Mouse (Mus musculus) frontal cortex, postnatal 36 days (tissue): ENCODE results near the gene Mrgprx2.
"Not testable (repeated sequence)": the region's sequence is repeated elsewhere in the genome, so short reads cannot be mapped to it uniquely, and the experiment has no call there.

Experiments used
- DNase-seq, 2 experiments: peaks; one replicate each; pipeline ENCODE4 v3.0.0; 2022; ENCODE audit warnings: low spot score in 2 of 2

Gene Mrgprx2

DNA sequence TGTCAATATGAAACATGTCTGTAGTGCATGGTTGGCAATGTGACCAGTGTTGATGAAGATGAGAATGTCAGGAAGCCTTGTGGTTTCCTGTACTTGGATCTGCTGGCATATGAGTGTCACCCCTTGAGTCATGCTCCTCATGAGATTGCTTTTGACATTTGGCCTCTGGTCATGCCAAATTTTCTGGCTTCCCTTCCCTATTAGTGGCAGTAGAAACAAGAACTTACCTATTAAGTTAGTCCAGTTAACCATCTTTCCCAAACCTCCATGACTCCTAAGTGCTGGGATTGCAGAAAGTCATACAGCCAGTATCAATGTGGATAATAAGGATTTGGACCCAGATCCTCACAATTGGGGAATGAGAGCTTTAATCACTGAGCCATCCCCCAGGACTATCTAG, at the start of gene Mrgprx2:
Gene Mrgprx2, minus strand, starts transcription at position 101 of the 400 bp plus-strand sequence.
- DNase-seq, result no peak

DNA sequence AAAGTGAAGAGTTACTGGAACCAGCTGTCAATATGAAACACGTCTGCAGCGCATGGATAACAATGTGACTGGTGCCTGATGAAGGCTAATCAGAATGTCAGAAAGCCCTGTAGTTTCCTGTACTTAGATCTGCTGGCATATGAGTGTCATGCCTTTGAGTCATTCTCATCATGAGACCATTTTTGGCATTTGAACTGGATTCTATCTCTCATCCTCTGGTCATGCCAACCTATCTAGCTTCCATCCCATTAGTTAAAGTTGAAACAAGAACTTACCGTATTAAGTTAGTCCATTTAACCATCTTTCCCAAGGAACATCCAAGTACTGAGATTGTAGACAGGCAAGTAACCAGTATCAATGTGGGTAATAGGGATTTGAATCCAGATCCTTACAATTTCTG, 42.9 kb downstream of the Mrgprx2 start, which contains the start of gene Mrgprb1:
Gene Mrgprb1, minus strand, starts transcription at position 101 of the 400 bp plus-strand sequence.
- DNase-seq, result no peak

DNA sequence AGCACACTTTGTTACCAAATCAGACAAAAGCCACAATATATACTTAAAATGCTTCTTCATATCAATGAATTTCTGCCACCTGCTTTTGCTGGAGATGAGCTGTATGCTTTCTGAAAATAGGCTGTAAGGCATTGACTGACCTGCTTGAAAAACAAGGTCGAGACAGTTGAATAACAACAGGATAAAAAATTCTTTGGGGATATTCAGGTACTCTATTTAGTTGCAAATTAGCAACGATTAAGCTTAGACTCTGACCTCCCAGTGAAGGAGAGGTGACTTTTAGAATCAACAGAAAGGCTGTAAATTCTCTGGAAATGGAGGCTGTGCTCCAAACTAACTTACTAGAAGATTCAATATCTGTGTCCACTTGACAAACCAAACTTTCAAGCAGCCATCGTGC, 62.5 kb downstream of the Mrgprx2 start:
- DNase-seq, result no peak

DNA sequence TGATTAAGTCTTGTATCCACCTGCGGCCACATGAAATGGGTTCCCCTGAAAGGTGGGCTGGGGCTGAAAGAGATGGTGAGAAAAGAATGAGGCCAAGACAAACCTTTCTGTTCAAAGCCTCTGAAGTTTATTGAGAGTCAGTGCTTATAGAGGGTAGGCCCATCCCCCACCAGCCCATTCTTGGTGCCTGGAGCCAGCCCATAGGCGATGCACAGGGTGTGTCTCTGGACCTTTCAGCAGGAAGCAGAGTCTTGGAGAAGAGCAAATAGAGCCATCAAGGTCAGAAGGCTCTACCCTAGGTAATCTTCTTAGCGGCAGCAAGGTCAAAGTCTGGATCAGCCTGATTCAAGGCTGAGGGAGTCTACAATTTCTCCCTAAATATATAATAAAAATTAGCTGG, 63.2 kb downstream of the Mrgprx2 start:
- DNase-seq, result not testable (repeated sequence)
